In genomic region chr5:129458109-129458508, GRCm38 (mm10) we compare ENCODE assay signal across 14 mouse cellular contexts. TPM values are rescaled to one million over a fixed set of nuclear protein-coding genes. Genes with fewer than 3 reads are reported as not detected.
DNase-seq lines count a peak whose midpoint lies in the region; ATAC-seq lines count a peak whose summit lies in the region.
"Had no signal": no experiment of that assay in that cellular context is flagged by ENCODE, and none has a peak within 500 bp of the region (broad histone marks: within the 10 kb centered on the region; RNA-seq: fewer than 3 reads in every experiment).

No protein-coding gene starts in this region.

- no peaks in the 10 kb centered on the region for H3K36me3 ChIP-seq in forebrain, embryonic 12.5 days (replicated peaks)
- H3K36me3 ChIP-seq in forebrain, embryonic 11.5 days (ENCODE audit: control insufficient read depth, insufficient read depth, low read length): no peaks in the 10 kb centered on the region
- no peaks in the 10 kb centered on the region for H3K36me3 ChIP-seq in hindbrain, embryonic 12.5 days
- no peaks in the 10 kb centered on the region for H3K36me3 ChIP-seq in hindbrain, embryonic 16.5 days (ENCODE audit: control insufficient read depth, insufficient read depth, low read length)
- H3K36me3 ChIP-seq in midbrain, embryonic 12.5 days: no peaks in the 10 kb centered on the region
- no peaks in the 10 kb centered on the region for H3K36me3 ChIP-seq in midbrain, embryonic 15.5 days (replicated peaks)
- H3K36me3 ChIP-seq: embryonic facial prominence, embryonic 10.5 days; heart, embryonic 12.5 days; intestine, embryonic 15.5 days had no signal

- no peaks in the 10 kb centered on the region for H3K9me3 ChIP-seq in forebrain, embryonic 12.5 days
- H3K9me3 ChIP-seq in forebrain, embryonic 11.5 days (ENCODE audit: control insufficient read depth, low read length): no peaks in the 10 kb centered on the region
- no peaks in the 10 kb centered on the region for H3K9me3 ChIP-seq in hindbrain, embryonic 12.5 days (replicated peaks)
- no peaks in the 10 kb centered on the region for H3K9me3 ChIP-seq in hindbrain, embryonic 16.5 days (ENCODE audit: control insufficient read depth, low read length)
- no peaks in the 10 kb centered on the region for H3K9me3 ChIP-seq in midbrain, embryonic 12.5 days
- no peaks in the 10 kb centered on the region for H3K9me3 ChIP-seq in midbrain, embryonic 15.5 days
- H3K9me3 ChIP-seq: embryonic facial prominence, embryonic 10.5 days; heart, embryonic 12.5 days; intestine, embryonic 15.5 days had no signal

- no peak overlapping the region for H3K9ac ChIP-seq in forebrain, embryonic 12.5 days
- H3K9ac ChIP-seq in forebrain, embryonic 11.5 days (ENCODE audit: low read length): no peak overlapping the region
- H3K9ac ChIP-seq in hindbrain, embryonic 12.5 days: no peak overlapping the region
- no peak overlapping the region for H3K9ac ChIP-seq in hindbrain, embryonic 16.5 days (ENCODE audit: low read depth, low read length)
- H3K9ac ChIP-seq in midbrain, embryonic 12.5 days (replicated peaks): no peak overlapping the region
- no peak overlapping the region for H3K9ac ChIP-seq in midbrain, embryonic 15.5 days
- H3K9ac ChIP-seq: forebrain, postnatal 0 days; heart, embryonic 12.5 days; intestine, embryonic 15.5 days had no signal

- no peak overlapping the region for H3K4me2 ChIP-seq in forebrain, embryonic 12.5 days
- no peak overlapping the region for H3K4me2 ChIP-seq in forebrain, embryonic 11.5 days (ENCODE audit: low read depth, low read length, severe bottlenecking)
- H3K4me2 ChIP-seq in hindbrain, embryonic 12.5 days (replicated peaks): no peak overlapping the region
- H3K4me2 ChIP-seq in hindbrain, embryonic 16.5 days (ENCODE audit: low read length): no peak overlapping the region
- H3K4me2 ChIP-seq in midbrain, embryonic 12.5 days (replicated peaks): no peak overlapping the region
- H3K4me2 ChIP-seq in midbrain, embryonic 15.5 days: no peak overlapping the region
- H3K4me2 ChIP-seq: heart, embryonic 12.5 days; intestine, embryonic 15.5 days had no signal

- H3K4me1 ChIP-seq in forebrain, embryonic 12.5 days: peaks cover 36% of the 10 kb centered on the region
- H3K4me1 ChIP-seq in forebrain, embryonic 11.5 days (replicated peaks; ENCODE audit: control insufficient read depth, insufficient read depth, low read length): peaks cover 7% of the 10 kb centered on the region
- peaks cover 45% of the 10 kb centered on the region for H3K4me1 ChIP-seq in hindbrain, embryonic 12.5 days
- peaks cover 25% of the 10 kb centered on the region for H3K4me1 ChIP-seq in hindbrain, embryonic 16.5 days (ENCODE audit: control insufficient read depth, insufficient read depth, low read depth, low read length)
- peaks cover 29% of the 10 kb centered on the region for H3K4me1 ChIP-seq in midbrain, embryonic 12.5 days
- peaks cover 12% of the 10 kb centered on the region for H3K4me1 ChIP-seq in midbrain, embryonic 15.5 days

- DNase-seq in forebrain, embryonic 11.5 days (ENCODE audit: low spot score): no peak
- no peak for DNase-seq in retina, postnatal 1 day
- DNase-seq: adrenal gland, adult 2 months; adrenal gland, postnatal 25 days; forebrain, postnatal 0 days; gastrocnemius, postnatal 25 days had no signal

- peak overlapping the region; percentile 19; the same call in 1 of the 2 replicates for H3K27ac ChIP-seq in forebrain, embryonic 12.5 days
- H3K27ac ChIP-seq in forebrain, embryonic 11.5 days (ENCODE audit: low read depth, low read length): no peak overlapping the region
- H3K27ac ChIP-seq in hindbrain, embryonic 12.5 days: 0 out of 2 replicates have a peak overlapping the region, but pooled peaks have one; percentile 17
- H3K27ac ChIP-seq in hindbrain, embryonic 16.5 days (ENCODE audit: low read depth, low read length): no peak overlapping the region
- H3K27ac ChIP-seq in midbrain, embryonic 12.5 days (replicated peaks): peak overlapping the region; percentile 43
- no peak overlapping the region for H3K27ac ChIP-seq in midbrain, embryonic 15.5 days
- H3K27ac ChIP-seq: intestine, embryonic 15.5 days had no signal

- no peak for ATAC-seq in forebrain, embryonic 12.5 days (ENCODE audit: low FRiP score)
- no peak for ATAC-seq in forebrain, embryonic 11.5 days (replicated peaks; ENCODE audit: low FRiP score)
- no peak for ATAC-seq in hindbrain, embryonic 12.5 days (ENCODE audit: low FRiP score)
- ATAC-seq in hindbrain, embryonic 16.5 days: no peak
- no peak for ATAC-seq in midbrain, embryonic 12.5 days (ENCODE audit: low FRiP score, low read depth)
- no peak for ATAC-seq in midbrain, embryonic 15.5 days (replicated peaks)
- ATAC-seq: forebrain, postnatal 0 days; intestine, embryonic 15.5 days had no signal

- WGBS in forebrain, embryonic 12.5 days: 57% methylated on average over 7 of the region's 7 CpGs
- WGBS in forebrain, embryonic 11.5 days: 67% methylated on average over 7 of the region's 7 CpGs
- 61% methylated on average over 7 of the region's 7 CpGs for WGBS in hindbrain, embryonic 12.5 days
- WGBS in hindbrain, embryonic 16.5 days: 40% methylated on average over 7 of the region's 7 CpGs
- WGBS in midbrain, embryonic 12.5 days: 60% methylated on average over 7 of the region's 7 CpGs
- WGBS in midbrain, embryonic 15.5 days: 54% methylated on average over 7 of the region's 7 CpGs

- H3K4me3 ChIP-seq in forebrain, embryonic 12.5 days (replicated peaks): no peak overlapping the region
- no peak overlapping the region for H3K4me3 ChIP-seq in forebrain, embryonic 11.5 days (ENCODE audit: low read depth, low read length)
- H3K4me3 ChIP-seq in hindbrain, embryonic 12.5 days: no peak overlapping the region
- no peak overlapping the region for H3K4me3 ChIP-seq in hindbrain, embryonic 16.5 days (ENCODE audit: low read length)
- H3K4me3 ChIP-seq in midbrain, embryonic 12.5 days: no peak overlapping the region
- H3K4me3 ChIP-seq in midbrain, embryonic 15.5 days: no peak overlapping the region
- H3K4me3 ChIP-seq: embryonic facial prominence, embryonic 10.5 days; heart, embryonic 12.5 days; intestine, embryonic 15.5 days had no signal

- H3K27me3 ChIP-seq in forebrain, embryonic 12.5 days: 0 out of 2 replicates have a peak, but pooled peaks cover 9% of the 10 kb centered on the region
- H3K27me3 ChIP-seq in forebrain, embryonic 11.5 days (ENCODE audit: control insufficient read depth, insufficient read depth, low read length): no peaks in the 10 kb centered on the region
- H3K27me3 ChIP-seq in hindbrain, embryonic 12.5 days: no peaks in the 10 kb centered on the region
- no peaks in the 10 kb centered on the region for H3K27me3 ChIP-seq in hindbrain, embryonic 16.5 days (replicated peaks; ENCODE audit: control insufficient read depth, insufficient read depth, low read length)
- H3K27me3 ChIP-seq in midbrain, embryonic 12.5 days: no peaks in the 10 kb centered on the region
- no peaks in the 10 kb centered on the region for H3K27me3 ChIP-seq in midbrain, embryonic 15.5 days (replicated peaks)

RNA-seq across cellular contexts. Expression of gene Sfswap, which starts 42.9 kb away (rescaled TPM):
- 62.8 and 65.6 TPM in 2 replicates for polyA plus RNA-seq in forebrain, embryonic 12.5 days (2016; fragmentation: Nextera tagmentation; extraction: Ambion mirVana)
- 61.6 and 62.9 TPM in 2 replicates for polyA plus RNA-seq in forebrain, embryonic 11.5 days (2014; fragmentation: Nextera tagmentation; extraction: Ambion mirVana)
- 60.7 and 70.4 TPM in 2 replicates for polyA plus RNA-seq in hindbrain, embryonic 12.5 days (2016; fragmentation: Nextera tagmentation; extraction: Ambion mirVana)
- 42.1 and 47.7 TPM in 2 replicates for polyA plus RNA-seq in hindbrain, embryonic 16.5 days (2015; fragmentation: Nextera tagmentation; extraction: Ambion mirVana)
- polyA plus RNA-seq in midbrain, embryonic 12.5 days (2016; fragmentation: Nextera tagmentation; extraction: Ambion mirVana): 63.6 and 67.4 TPM in 2 replicates
- polyA plus RNA-seq in midbrain, embryonic 15.5 days (2015; fragmentation: Nextera tagmentation; extraction: Ambion mirVana): 57.6 and 60.0 TPM in 2 replicates

Comparison
In these comparisons a context has a peak if more than half of its experiments do, and no peak if none do; other contexts are left out.
1. H3K27ac ChIP-seq: peak in forebrain, embryonic 12.5 days (single experiment), hindbrain, embryonic 12.5 days (single experiment) and midbrain, embryonic 12.5 days (single experiment); none in forebrain, embryonic 11.5 days (single experiment), hindbrain, embryonic 16.5 days (single experiment) and midbrain, embryonic 15.5 days (single experiment).